Mouse (Mus musculus): ENCODE results near the gene Zdhhc4. TPM values are rescaled to one million over a fixed set of nuclear protein-coding genes. Genes with fewer than 3 reads are reported as not detected.

Zdhhc4 gene
- polyA plus RNA-seq, 1 experiment = 98.1 TPM

GRCm38 (mm10) chr5:143336559-143336958 lies 7.5 kb upstream of the Zdhhc4 start:
- no peaks in the 10 kb centered on the region; the same call in 1 of the 2 replicates for H3K4me1 ChIP-seq (ENCODE audit: control insufficient read depth, insufficient read depth, low read length)
- 57% methylated on average over 6 of the region's 6 CpGs for WGBS
- TF ChIP-seq POLR2A (IDR thresholded peaks at IDR 0.05; ENCODE audit: borderline replicate concordance, extremely low read depth, low read depth, low read length) = no peak
- TF ChIP-seq CTCF (IDR thresholded peaks at IDR 0.05; ENCODE audit: insufficient read depth, low read length) = no peak
- H3K4me3 ChIP-seq (replicated peaks; ENCODE audit: extremely low read depth, low read depth, low read length) = no peak overlapping the region
- no peak for DNase-seq

- Histone ChIP-seq H3K4me3 (replicated peaks; ENCODE audit: extremely low read depth, low read depth, low read length) (no peak overlapping the region), H3K4me1 (ENCODE audit: control insufficient read depth, insufficient read depth, low read length) (no peaks in the 10 kb centered on the region; the same call in 1 of the 2 replicates)
- no peak for TF ChIP-seq CTCF (IDR thresholded peaks at IDR 0.05; ENCODE audit: insufficient read depth, low read length)
- DNase-seq = no peak
- WGBS = 58% methylated on average over 7 of the region's 7 CpGs
These were observed 6.0 kb upstream of the Zdhhc4 start for GRCm38 (mm10) chr5:143335089-143335460.

- peaks cover 4% of the 10 kb centered on the region; the same call in 1 of the 2 replicates for H3K4me1 ChIP-seq (ENCODE audit: control insufficient read depth, insufficient read depth, low read length)
- no peak for DNase-seq
- WGBS = 50% methylated on average over 14 of the region's 14 CpGs
- TF ChIP-seq POLR2A (IDR thresholded peaks at IDR 0.05; ENCODE audit: borderline replicate concordance, extremely low read depth, low read depth, low read length) (no peak), CTCF (IDR thresholded peaks at IDR 0.05; ENCODE audit: insufficient read depth, low read length) (no peak)
- no peak overlapping the region for H3K4me3 ChIP-seq (replicated peaks; ENCODE audit: extremely low read depth, low read depth, low read length)
These were observed 5.5 kb upstream of the Zdhhc4 start for GRCm38 (mm10) chr5:143334418-143335088.

GRCm38 (mm10) chr5:143333872-143334271 lies 4.8 kb upstream of the Zdhhc4 start:
- TF ChIP-seq CTCF (IDR thresholded peaks at IDR 0.05; ENCODE audit: insufficient read depth, low read length) (peak; percentile 72), POLR2A (IDR thresholded peaks at IDR 0.05; ENCODE audit: borderline replicate concordance, extremely low read depth, low read depth, low read length) (no peak)
- peak; percentile 64 for DNase-seq
- Histone ChIP-seq H3K4me1 (ENCODE audit: control insufficient read depth, insufficient read depth, low read length) (peaks cover 4% of the 10 kb centered on the region; the same call in 1 of the 2 replicates), H3K4me3 (replicated peaks; ENCODE audit: extremely low read depth, low read depth, low read length) (no peak overlapping the region)
- 9% methylated on average over 5 of the region's 5 CpGs for WGBS

GRCm38 (mm10) chr5:143317288-143317610 lies 11.8 kb downstream of the Zdhhc4 start:
- DNase-seq = no peak
- WGBS = 89% methylated on average over 8 of the region's 8 CpGs
- H3K4me1 ChIP-seq (ENCODE audit: control insufficient read depth, insufficient read depth, low read length) = peaks cover 5% of the 10 kb centered on the region; the same call in 1 of the 2 replicates
- TF ChIP-seq POLR2A (IDR thresholded peaks at IDR 0.05; ENCODE audit: borderline replicate concordance, extremely low read depth, low read depth, low read length) = no peak
- TF ChIP-seq CTCF (IDR thresholded peaks at IDR 0.05; ENCODE audit: insufficient read depth, low read length) = no peak
- H3K4me3 ChIP-seq (replicated peaks; ENCODE audit: extremely low read depth, low read depth, low read length) = no peak overlapping the region

GRCm38 (mm10) chr5:143316605-143317287 lies 12.3 kb downstream of the Zdhhc4 start:
- H3K4me3 ChIP-seq (replicated peaks; ENCODE audit: extremely low read depth, low read depth, low read length) = no peak overlapping the region
- TF ChIP-seq CTCF (IDR thresholded peaks at IDR 0.05; ENCODE audit: insufficient read depth, low read length) (no peak), POLR2A (IDR thresholded peaks at IDR 0.05; ENCODE audit: borderline replicate concordance, extremely low read depth, low read depth, low read length) (no peak)

GRCm38 (mm10) chr5:143315514-143315888 lies 13.6 kb downstream of the Zdhhc4 start:
- Histone ChIP-seq H3K4me3 (replicated peaks; ENCODE audit: extremely low read depth, low read depth, low read length) (no peak overlapping the region), H3K4me1 (ENCODE audit: control insufficient read depth, insufficient read depth, low read length) (peaks cover 5% of the 10 kb centered on the region; the same call in 1 of the 2 replicates)
- TF ChIP-seq POLR2A (IDR thresholded peaks at IDR 0.05; ENCODE audit: borderline replicate concordance, extremely low read depth, low read depth, low read length) (no peak), CTCF (IDR thresholded peaks at IDR 0.05; ENCODE audit: insufficient read depth, low read length) (no peak)
- 18% methylated on average over 8 of the region's 8 CpGs for whole genome bisulfite sequencing
- DNase-seq = no peak

More at GRCm38 (mm10) chr5:143316605-143317287, 12.3 kb downstream of the Zdhhc4 start:
- DNase-seq = no peak
- peaks cover 5% of the 10 kb centered on the region; the same call in 1 of the 2 replicates for H3K4me1 ChIP-seq (ENCODE audit: control insufficient read depth, insufficient read depth, low read length)
- WGBS = 90% methylated on average over 5 of the region's 5 CpGs

- TF ChIP-seq POLR2A (IDR thresholded peaks at IDR 0.05; ENCODE audit: borderline replicate concordance, extremely low read depth, low read depth, low read length) (peak; percentile 51; the same call in 1 of the 2 replicates), CTCF (IDR thresholded peaks at IDR 0.05; ENCODE audit: insufficient read depth, low read length) (peak; percentile 32; the same call in 1 of the 2 replicates)
- H3K4me1 ChIP-seq (ENCODE audit: control insufficient read depth, insufficient read depth, low read length) = peaks cover 5% of the 10 kb centered on the region; the same call in 1 of the 2 replicates
- under 1% methylated on average over 101 of the region's 101 CpGs for WGBS
- peak; percentile 91 for DNase-seq
- H3K4me3 ChIP-seq (replicated peaks; ENCODE audit: extremely low read depth, low read depth, low read length) = peak within 1 kb of the TSS; percentile 76
These were observed 14.1 kb downstream of the Zdhhc4 start, which contains the start of gene E130309D02Rik for GRCm38 (mm10) chr5:143314730-143315513. Gene E130309D02Rik, minus strand, starts transcription at chr5:143315360.

GRCm38 (mm10) chr5:143314183-143314729 lies 14.8 kb downstream of the Zdhhc4 start:
- Histone ChIP-seq H3K4me3 (replicated peaks; ENCODE audit: extremely low read depth, low read depth, low read length) (peak overlapping the region; percentile 76), H3K4me1 (ENCODE audit: control insufficient read depth, insufficient read depth, low read length) (peaks cover 5% of the 10 kb centered on the region; the same call in 1 of the 2 replicates)
- WGBS = 6% methylated on average over 16 of the region's 16 CpGs
- TF ChIP-seq CTCF (IDR thresholded peaks at IDR 0.05; ENCODE audit: insufficient read depth, low read length) (no peak), POLR2A (IDR thresholded peaks at IDR 0.05; ENCODE audit: borderline replicate concordance, extremely low read depth, low read depth, low read length) (no peak)
- DNase-seq = no peak

Data from lung, adult 2 months (tissue).